Mouse (Mus musculus): ENCODE data around the gene Tex21. TPM values are rescaled to one million over a fixed set of nuclear protein-coding genes. Genes with fewer than 3 reads are reported as not detected.

Tex21 gene
- polyA plus RNA-seq, 1 experiment from 2014 or later = not detected

DNA sequence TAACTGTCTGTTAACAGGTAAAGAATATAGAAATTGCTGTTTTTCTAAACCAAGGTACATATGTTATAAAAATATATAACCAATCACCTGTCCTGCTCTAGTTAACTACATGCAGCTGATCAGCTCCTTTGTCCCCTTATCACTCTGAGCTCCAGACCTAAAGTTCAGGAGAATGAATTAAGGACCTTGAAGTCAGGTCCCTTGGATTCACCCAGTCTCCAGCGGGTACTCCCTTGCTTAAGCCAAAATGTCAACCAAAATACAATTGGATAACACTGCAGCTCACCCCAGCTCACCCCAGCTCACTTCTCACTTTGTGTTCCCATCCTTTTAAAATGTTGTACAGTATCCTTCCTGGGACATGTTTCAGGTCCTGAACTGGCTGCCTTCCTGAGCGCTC, 7.0 kb upstream of the Tex21 start:
- no peak for ATAC-seq (ENCODE audit: low FRiP score)
- no peaks in the 10 kb centered on the region for H3K27me3 ChIP-seq (ENCODE audit: control insufficient read depth, insufficient read depth, low read length)
- H3K4me3 ChIP-seq (ENCODE audit: low read depth, low read length) = no peak overlapping the region
- H3K4me2 ChIP-seq = no peak overlapping the region
- no peaks in the 10 kb centered on the region for H3K36me3 ChIP-seq (ENCODE audit: control insufficient read depth, insufficient read depth, low read length)
- no peak overlapping the region for H3K27ac ChIP-seq (ENCODE audit: low read depth, low read length)
- no peaks in the 10 kb centered on the region for H3K9me3 ChIP-seq (ENCODE audit: control insufficient read depth, low read length)
- H3K9ac ChIP-seq (ENCODE audit: low read length) = no peak overlapping the region
- peak; percentile 79 for DNase-seq (ENCODE audit: low spot score, missing footprints)
- 87% methylated on average over 2 of the region's 2 CpGs for WGBS
- H3K4me1 ChIP-seq (ENCODE audit: control insufficient read depth, insufficient read depth, low read length) = peaks cover 6% of the 10 kb centered on the region

DNA sequence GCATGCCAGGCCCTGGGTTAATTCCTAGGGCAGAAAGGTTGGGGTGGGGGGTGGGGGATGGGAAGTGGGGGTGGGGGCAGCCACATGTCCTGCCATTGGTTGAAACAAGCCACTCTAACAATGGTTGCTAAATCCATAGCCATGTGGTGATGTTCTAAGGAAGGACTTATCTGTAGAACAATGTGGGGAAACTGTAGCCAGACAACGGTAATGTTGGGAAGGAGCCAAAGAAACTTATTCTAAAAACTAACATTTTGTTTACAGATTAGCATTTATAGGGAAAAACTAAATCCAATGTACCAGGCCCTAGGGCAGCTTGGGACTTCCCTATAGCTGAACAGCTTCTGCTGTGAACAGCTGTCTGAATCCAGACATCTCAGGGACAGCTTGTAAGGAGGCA, 6.5 kb upstream of the Tex21 start:
- no peak overlapping the region for H3K27ac ChIP-seq (ENCODE audit: low read depth, low read length)
- peaks cover 6% of the 10 kb centered on the region for H3K4me1 ChIP-seq (ENCODE audit: control insufficient read depth, insufficient read depth, low read length)
- no peaks in the 10 kb centered on the region for H3K36me3 ChIP-seq (ENCODE audit: control insufficient read depth, insufficient read depth, low read length)
- 59% methylated on average over 1 of the region's 1 CpGs for WGBS
- H3K4me2 ChIP-seq = no peak overlapping the region
- no peaks in the 10 kb centered on the region for H3K27me3 ChIP-seq (ENCODE audit: control insufficient read depth, insufficient read depth, low read length)
- no peak overlapping the region for H3K4me3 ChIP-seq (ENCODE audit: low read depth, low read length)
- ATAC-seq (ENCODE audit: low FRiP score) (no peak), DNase-seq (ENCODE audit: low spot score, missing footprints) (peak; percentile 69)
- no peaks in the 10 kb centered on the region for H3K9me3 ChIP-seq (ENCODE audit: control insufficient read depth, low read length)
- no peak overlapping the region for H3K9ac ChIP-seq (ENCODE audit: low read length)

DNA sequence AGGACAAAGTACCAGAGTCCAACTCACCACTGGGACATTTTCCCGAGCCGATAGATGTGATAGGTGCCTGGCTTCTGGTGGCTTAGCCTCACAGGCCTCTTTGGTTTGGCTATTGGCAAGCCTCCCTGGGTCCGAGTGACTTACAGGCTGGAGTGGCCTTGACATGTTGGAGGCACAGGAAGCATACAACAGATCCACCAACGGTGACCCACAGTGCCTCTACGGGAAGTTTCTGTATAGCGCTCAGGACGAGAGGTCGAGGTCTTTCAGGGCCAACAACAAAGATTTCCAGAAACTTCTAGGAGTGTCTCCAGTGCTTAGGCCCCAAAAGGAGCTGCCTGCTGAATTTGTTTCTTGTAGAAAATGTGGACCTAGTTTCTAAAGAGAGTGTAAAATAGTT, 1.6 kb downstream of the Tex21 start:
- no peak overlapping the region for H3K4me2 ChIP-seq

DNA sequence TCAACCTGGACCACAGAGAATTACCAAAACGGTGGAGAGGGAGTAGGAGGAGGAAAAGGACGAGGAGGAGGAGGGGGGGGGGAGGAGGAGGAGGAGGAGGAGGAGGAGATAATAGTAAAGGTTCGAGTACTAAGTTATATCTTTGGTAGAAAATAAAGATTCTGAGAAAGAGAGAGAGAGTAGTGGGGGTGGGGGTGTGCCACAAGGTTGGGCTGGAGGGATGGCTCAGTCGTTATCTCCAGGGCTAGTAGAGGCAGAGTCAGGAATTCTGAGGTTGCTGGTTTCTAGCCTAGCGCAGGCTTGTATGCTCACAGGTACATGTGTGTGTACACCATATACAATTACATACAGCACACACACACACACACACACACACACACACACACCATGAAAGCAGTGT, 4.7 kb downstream of the Tex21 start:
- Histone ChIP-seq H3K36me3 (ENCODE audit: control insufficient read depth, insufficient read depth, low read length) (no peaks in the 10 kb centered on the region), H3K9me3 (ENCODE audit: control insufficient read depth, low read length) (no peaks in the 10 kb centered on the region), H3K9ac (ENCODE audit: low read length) (no peak overlapping the region), H3K27ac (ENCODE audit: low read depth, low read length) (no peak overlapping the region), H3K27me3 (ENCODE audit: control insufficient read depth, insufficient read depth, low read length) (no peaks in the 10 kb centered on the region), H3K4me2 (no peak overlapping the region), H3K4me1 (ENCODE audit: control insufficient read depth, insufficient read depth, low read length) (no peaks in the 10 kb centered on the region), H3K4me3 (ENCODE audit: low read depth, low read length) (no peak overlapping the region)
- no peak for DNase-seq (ENCODE audit: low spot score, missing footprints)
- no peak for ATAC-seq (ENCODE audit: low FRiP score)
- 68% methylated on average over 5 of the region's 5 CpGs for WGBS

More for the DNA sequence above, 1.6 kb downstream of the Tex21 start:
- 88% methylated on average over 8 of the region's 8 CpGs for WGBS
- H3K27me3 ChIP-seq (ENCODE audit: control insufficient read depth, insufficient read depth, low read length) = no peaks in the 10 kb centered on the region
- H3K4me1 ChIP-seq (ENCODE audit: control insufficient read depth, insufficient read depth, low read length) = no peaks in the 10 kb centered on the region
- no peak for DNase-seq (ENCODE audit: low spot score, missing footprints)
- ATAC-seq (ENCODE audit: low FRiP score) = no peak
- H3K27ac ChIP-seq (ENCODE audit: low read depth, low read length) = no peak overlapping the region
- H3K36me3 ChIP-seq (ENCODE audit: control insufficient read depth, insufficient read depth, low read length) = no peaks in the 10 kb centered on the region
- H3K9ac ChIP-seq (ENCODE audit: low read length) = no peak overlapping the region
- H3K9me3 ChIP-seq (ENCODE audit: control insufficient read depth, low read length) = no peaks in the 10 kb centered on the region
- no peak overlapping the region for H3K4me3 ChIP-seq (ENCODE audit: low read depth, low read length)

- H3K4me1 ChIP-seq (ENCODE audit: control insufficient read depth, insufficient read depth, low read length) = no peaks in the 10 kb centered on the region
- no peak overlapping the region for H3K9ac ChIP-seq (ENCODE audit: low read length)
- H3K27ac ChIP-seq (ENCODE audit: low read depth, low read length) = no peak overlapping the region
- DNase-seq (ENCODE audit: low spot score, missing footprints) = no peak
- no peaks in the 10 kb centered on the region for H3K27me3 ChIP-seq (ENCODE audit: control insufficient read depth, insufficient read depth, low read length)
- no peaks in the 10 kb centered on the region for H3K36me3 ChIP-seq (ENCODE audit: control insufficient read depth, insufficient read depth, low read length)
- no peaks in the 10 kb centered on the region for H3K9me3 ChIP-seq (ENCODE audit: control insufficient read depth, low read length)
- no peak overlapping the region for H3K4me3 ChIP-seq (ENCODE audit: low read depth, low read length)
- H3K4me2 ChIP-seq = no peak overlapping the region
- no peak for ATAC-seq (ENCODE audit: low FRiP score)
- WGBS = 92% methylated on average over 3 of the region's 3 CpGs
Measured at GRCm38 (mm10) chr12:76241084-76241483, 5.5 kb downstream of the Tex21 start.

DNA sequence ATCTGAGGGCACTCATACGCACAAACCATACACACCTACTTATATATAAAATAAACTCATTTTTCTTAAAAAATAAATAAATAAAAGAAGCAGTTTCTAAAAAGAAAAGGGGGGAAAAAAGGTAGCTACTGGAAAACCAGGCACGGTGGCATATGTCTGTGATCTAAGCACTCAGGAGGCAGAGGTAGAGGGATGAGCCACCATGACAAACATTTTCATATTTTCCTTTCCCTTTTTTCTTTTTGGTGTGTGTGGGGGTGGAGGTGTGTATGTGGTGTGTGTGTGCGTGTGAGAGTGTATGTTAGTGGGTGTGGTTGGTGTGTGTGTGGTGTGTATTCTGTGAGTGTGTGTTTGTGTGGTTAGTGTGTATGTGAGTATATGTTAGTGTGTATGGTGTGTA, 5.9 kb downstream of the Tex21 start:
- no peaks in the 10 kb centered on the region for H3K4me1 ChIP-seq (ENCODE audit: control insufficient read depth, insufficient read depth, low read length)
- no peaks in the 10 kb centered on the region for H3K27me3 ChIP-seq (ENCODE audit: control insufficient read depth, insufficient read depth, low read length)
- no peak overlapping the region for H3K9ac ChIP-seq (ENCODE audit: low read length)
- ATAC-seq (ENCODE audit: low FRiP score) (no peak), DNase-seq (ENCODE audit: low spot score, missing footprints) (no peak)
- no peak overlapping the region for H3K4me2 ChIP-seq
- WGBS = 95% methylated on average over 3 of the region's 3 CpGs
- H3K9me3 ChIP-seq (ENCODE audit: control insufficient read depth, low read length) = no peaks in the 10 kb centered on the region
- H3K36me3 ChIP-seq (ENCODE audit: control insufficient read depth, insufficient read depth, low read length) = no peaks in the 10 kb centered on the region
- no peak overlapping the region for H3K27ac ChIP-seq (ENCODE audit: low read depth, low read length)
- no peak overlapping the region for H3K4me3 ChIP-seq (ENCODE audit: low read depth, low read length)

- H3K9ac ChIP-seq (ENCODE audit: low read length) = no peak overlapping the region
- H3K27me3 ChIP-seq (ENCODE audit: control insufficient read depth, insufficient read depth, low read length) = no peaks in the 10 kb centered on the region
- H3K36me3 ChIP-seq (ENCODE audit: control insufficient read depth, insufficient read depth, low read length) = no peaks in the 10 kb centered on the region
- WGBS = 84% methylated on average over 7 of the region's 7 CpGs
- H3K9me3 ChIP-seq (ENCODE audit: control insufficient read depth, low read length) = no peaks in the 10 kb centered on the region
- no peaks in the 10 kb centered on the region for H3K4me1 ChIP-seq (ENCODE audit: control insufficient read depth, insufficient read depth, low read length)
- H3K27ac ChIP-seq (ENCODE audit: low read depth, low read length) = no peak overlapping the region
- no peak overlapping the region for H3K4me2 ChIP-seq
- ATAC-seq (ENCODE audit: low FRiP score) (no peak), DNase-seq (ENCODE audit: low spot score, missing footprints) (no peak)
- no peak overlapping the region for H3K4me3 ChIP-seq (ENCODE audit: low read depth, low read length)
Measured at GRCm38 (mm10) chr12:76239839-76240571, 6.5 kb downstream of the Tex21 start.

DNA sequence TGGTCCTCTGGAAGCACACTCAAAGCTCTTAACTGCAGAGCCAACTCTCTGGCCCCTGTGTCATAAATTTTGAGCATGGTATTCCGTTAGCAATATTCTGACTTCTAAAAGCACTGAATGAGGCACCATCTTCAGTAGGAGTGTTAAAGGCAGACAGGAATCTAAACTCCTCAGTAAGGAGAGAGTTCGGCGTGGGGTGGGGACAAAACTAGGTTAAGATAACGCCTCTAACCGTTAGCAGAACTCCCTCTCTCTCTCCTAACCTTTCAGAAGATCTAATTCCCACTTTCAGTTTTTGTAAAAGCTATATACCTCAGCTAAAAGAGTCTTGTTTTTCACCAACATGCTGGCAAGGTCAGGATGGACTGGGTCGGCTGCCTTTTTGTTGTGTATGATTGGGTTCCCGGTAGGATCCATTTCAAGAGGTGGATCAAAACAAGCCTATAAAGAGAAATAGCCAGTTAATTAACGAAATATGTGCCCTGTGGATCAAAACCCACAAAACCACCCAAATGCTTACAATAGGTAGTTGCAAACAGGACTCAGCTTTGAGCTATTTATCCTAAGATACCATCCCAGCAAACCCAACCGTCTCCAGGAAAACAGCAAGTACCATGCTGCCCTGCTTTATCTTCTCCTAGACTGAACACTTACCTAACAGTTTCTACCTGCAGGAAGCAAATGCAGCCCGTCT, 7.3 kb downstream of the Tex21 start:
- H3K4me3 ChIP-seq (ENCODE audit: low read depth, low read length) = no peak overlapping the region
- ATAC-seq (ENCODE audit: low FRiP score) = no peak
- no peaks in the 10 kb centered on the region for H3K36me3 ChIP-seq (ENCODE audit: control insufficient read depth, insufficient read depth, low read length)
- no peak overlapping the region for H3K9ac ChIP-seq (ENCODE audit: low read length)
- 77% methylated on average over 10 of the region's 10 CpGs for WGBS
- no peaks in the 10 kb centered on the region for H3K27me3 ChIP-seq (ENCODE audit: control insufficient read depth, insufficient read depth, low read length)
- H3K4me2 ChIP-seq = no peak overlapping the region
- DNase-seq (ENCODE audit: low spot score, missing footprints) = no peak
- no peak overlapping the region for H3K27ac ChIP-seq (ENCODE audit: low read depth, low read length)
- no peaks in the 10 kb centered on the region for H3K9me3 ChIP-seq (ENCODE audit: control insufficient read depth, low read length)
- no peaks in the 10 kb centered on the region for H3K4me1 ChIP-seq (ENCODE audit: control insufficient read depth, insufficient read depth, low read length)

GRCm38 (mm10) chr12:76235253-76235652, 11.3 kb downstream of the Tex21 start:
- H3K27me3 ChIP-seq (ENCODE audit: control insufficient read depth, insufficient read depth, low read length) = no peaks in the 10 kb centered on the region
- DNase-seq (ENCODE audit: low spot score, missing footprints) (no peak), ATAC-seq (ENCODE audit: low FRiP score) (no peak)
- no peak overlapping the region for H3K9ac ChIP-seq (ENCODE audit: low read length)
- no peaks in the 10 kb centered on the region for H3K4me1 ChIP-seq (ENCODE audit: control insufficient read depth, insufficient read depth, low read length)
- H3K9me3 ChIP-seq (ENCODE audit: control insufficient read depth, low read length) = no peaks in the 10 kb centered on the region
- no peak overlapping the region for H3K4me3 ChIP-seq (ENCODE audit: low read depth, low read length)
- no peak overlapping the region for H3K27ac ChIP-seq (ENCODE audit: low read depth, low read length)
- WGBS = 89% methylated on average over 6 of the region's 6 CpGs
- H3K4me2 ChIP-seq = no peak overlapping the region
- H3K36me3 ChIP-seq (ENCODE audit: control insufficient read depth, insufficient read depth, low read length) = no peaks in the 10 kb centered on the region

Data from midbrain, embryonic 11.5 days (tissue).